Mouse (Mus musculus) gastrocnemius, postnatal 25 days (tissue): ENCODE measurements at regions not wholly inside any gene's neighbourhood (a gene's known extent, or its start where the extent isn't known, plus 50 kb on each side); places are given as distances from the start of the nearest gene placed in this dataset.

Source experiments
- DNase-seq: peaks from one replicate; pipeline ENCODE4 v3.0.0; 2022

DNA sequence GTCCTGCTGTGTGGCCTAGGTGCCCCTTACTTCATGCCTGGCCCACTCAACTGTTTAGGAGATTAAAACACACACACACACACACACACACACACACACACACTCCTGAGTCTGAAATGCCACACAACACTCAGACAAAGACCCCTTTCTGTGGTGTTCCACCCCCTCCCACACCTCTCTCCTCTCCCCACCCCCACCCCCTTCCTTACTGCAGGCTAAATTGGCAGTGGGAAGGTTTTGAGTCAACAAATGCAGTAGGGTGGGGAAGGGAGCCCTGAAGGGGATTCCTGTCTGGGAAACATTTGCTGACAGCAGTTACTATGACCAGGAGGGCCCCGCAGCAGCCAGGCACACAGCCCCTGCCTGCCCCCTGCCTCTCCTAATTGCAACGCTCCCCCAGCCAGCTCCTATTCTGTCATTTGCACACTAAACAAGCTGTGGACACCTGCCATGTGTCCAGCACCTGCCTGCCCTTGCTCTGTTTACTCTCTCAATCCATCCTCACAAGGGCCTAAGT lies 69.5 kb downstream of the Ephb3 start:
- DNase-seq: no peak

DNA sequence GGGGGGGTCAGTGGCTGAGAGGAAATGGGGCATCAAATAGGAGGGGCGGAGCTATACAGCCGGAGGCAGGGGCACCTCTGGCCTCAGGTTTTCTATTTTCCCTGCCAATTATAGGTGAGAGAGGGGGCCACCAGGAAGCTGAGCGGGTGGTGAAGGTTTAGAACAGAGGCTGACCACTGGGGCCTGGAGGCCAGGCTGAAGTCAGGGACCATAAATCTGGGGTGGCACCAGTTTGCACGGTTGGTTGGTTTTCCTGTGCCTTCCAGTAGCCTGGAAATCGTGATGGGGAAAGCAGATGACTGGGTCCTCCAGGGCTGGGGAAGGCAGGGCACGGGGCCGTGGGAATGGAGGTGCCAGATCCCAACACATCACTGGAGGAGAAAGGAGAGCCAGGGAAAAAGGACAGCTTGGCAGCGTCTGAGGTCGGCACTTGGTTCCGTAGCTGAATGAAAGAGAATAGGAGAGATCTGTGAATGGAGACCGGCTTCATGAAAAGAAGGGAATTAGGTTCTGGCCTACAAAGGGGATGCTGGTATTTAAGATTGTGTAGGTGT lies 73.3 kb downstream of the Ephb3 start:
- DNase-seq: no peak

DNA sequence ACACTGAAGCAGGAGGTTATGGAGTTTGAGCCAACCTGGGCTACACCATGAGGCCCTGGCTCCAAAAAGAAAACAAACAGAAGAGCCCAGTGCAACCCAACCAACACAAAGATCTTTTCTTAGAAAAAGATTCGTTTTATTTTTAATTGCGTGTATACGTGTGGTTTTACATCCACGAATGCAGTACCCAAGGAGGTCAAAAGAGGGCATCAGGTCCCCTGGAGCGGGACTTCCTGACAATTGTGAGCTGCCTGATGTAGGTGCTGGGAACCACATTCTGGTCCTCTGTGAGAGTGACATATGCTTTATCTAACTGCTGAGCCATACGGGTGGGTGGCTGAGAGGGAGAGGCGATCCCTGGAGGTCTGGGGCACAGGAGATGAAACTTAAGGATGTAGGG lies 73.8 kb downstream of the Ephb3 start:
- no peak for DNase-seq

DNA sequence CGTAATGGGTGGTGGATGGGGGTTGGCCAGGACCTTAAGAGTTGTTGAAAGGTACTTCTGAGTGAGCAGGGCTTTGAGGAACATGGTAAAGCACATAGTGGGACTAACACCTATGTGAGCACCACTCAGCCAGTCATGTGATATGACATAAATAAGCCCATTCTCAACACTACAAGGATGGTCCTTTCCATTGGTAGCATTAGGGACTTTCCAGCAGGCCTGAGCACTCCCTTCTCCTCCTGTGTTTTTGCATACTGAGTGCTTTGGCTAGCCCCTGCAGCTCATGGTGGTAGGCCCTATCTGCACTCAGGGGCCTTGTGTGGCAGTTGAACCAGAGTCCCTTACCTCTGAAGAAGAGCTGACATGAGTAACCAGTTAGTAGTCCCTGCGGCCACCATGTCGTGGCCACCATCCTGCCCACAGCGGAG lies 75.7 kb downstream of the Ephb3 start:
- no peak for DNase-seq

DNA sequence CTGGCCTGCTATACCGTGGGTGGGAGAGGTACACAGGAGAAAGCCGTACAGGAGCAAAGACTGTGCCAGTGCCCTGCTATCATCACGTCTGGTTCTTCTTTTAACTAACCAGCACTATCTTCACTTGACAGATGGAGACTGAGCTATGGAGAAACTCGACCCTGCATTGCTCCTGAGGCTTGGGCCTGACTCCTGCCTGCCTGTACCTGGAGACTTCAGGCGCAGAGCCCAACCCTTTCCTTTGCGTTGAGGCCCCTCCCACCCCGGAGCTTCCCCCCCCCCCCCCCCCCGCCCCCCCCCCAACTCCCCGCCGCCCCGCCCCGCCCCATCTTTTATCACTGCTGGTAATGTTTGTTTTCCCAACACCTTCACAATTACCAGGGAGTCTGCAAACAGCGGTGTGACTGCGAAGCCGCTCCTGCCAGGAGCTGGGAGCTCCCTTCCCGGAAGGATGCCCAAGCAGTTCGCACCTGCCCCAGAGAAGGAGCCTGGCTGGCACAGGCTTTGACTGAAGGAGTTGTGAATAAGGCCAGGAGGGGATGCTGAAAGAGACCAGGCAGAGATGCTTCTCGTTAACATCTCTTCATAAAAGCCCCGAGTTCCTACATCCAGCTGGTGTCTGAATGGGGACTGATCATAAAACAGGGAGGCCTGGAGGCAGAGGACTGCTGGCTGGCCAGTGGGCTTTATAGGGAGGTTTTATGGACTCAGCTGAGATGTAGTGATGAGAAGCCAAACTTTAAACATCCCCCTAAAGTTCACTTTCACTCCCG lies 77.6 kb downstream of the Ephb3 start:
- DNase-seq: no peak

DNA sequence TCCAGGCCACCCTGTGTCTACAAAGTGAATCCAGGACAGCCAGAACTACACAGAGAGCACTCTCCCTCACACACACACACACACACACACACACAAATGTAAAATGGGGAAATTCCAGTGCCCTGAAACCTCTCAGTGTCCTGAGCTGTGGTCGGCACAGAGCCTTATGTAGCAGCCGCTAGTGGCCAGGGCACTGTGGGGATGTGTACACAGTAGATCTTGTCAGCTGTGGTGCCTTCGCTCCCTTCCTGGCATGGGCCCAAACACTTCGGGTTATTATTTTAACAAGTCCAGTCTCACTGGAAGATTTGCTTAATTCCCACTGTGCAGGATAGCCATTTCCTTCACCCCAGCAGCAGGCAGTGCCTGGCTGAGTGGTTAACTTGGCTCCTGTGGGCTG lies 81.5 kb downstream of the Ephb3 start:
- no peak for DNase-seq

DNA sequence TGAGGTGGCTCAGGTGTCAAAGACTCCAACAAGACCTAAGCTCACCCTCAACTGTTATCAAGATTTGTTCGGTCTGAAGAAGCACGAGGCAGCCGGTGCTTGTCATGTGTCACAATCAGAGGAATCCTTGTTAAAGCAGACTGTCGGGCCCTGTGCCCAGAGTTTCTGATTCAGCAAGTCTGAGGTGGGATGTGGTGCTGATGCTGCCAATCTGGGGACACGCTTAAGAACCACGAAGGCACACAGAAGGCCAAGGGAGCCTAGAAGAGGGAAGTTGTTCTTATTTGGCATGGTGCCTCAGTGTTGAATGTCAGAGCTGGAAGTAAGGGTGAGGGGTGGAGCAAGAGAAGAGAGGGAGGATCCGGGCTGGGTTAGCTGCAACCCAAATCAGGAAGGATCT lies 85.0 kb downstream of the Ephb3 start:
- peak; percentile 37 for DNase-seq

DNA sequence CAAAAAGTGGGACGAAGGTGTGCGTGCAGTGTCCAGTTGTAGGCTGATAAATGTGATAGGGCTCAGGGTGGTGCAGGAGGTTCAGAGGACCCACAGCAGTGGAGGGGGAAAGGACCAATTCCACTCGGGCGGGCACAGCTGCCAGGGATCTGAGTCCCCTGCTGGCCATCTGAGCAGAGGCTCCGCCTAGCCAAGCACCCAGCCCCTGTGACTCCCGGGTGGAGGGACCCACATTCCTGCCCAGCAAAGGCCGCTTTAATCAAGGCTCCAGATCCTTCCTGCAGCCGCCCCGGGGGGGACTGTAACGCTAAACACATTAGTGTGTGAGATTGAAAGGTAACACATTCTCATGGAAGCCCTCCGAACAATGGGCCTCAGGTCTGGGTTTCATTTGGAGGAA lies 88.5 kb downstream of the Ephb3 start:
- DNase-seq: no peak

DNA sequence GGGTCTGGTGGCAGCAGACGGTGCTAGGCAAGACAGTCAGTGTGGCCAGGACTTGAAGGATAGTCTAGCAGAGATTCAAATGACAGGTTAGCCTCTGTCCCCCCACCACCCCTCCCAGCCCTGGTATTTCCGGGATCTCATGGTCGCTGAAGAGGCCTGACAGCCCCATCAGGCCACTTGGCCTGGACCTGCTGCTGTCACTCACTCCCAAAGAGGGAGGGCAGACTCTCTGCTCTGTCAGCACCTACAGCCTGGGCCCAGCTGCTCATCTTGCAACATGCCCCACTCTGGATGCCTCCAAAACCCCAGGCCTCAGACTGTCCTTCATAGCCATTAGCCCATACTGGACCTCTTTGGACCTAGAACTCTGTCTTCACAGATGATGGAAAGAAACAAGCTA lies 89.0 kb downstream of the Ephb3 start:
- DNase-seq: peak; percentile 75

DNA sequence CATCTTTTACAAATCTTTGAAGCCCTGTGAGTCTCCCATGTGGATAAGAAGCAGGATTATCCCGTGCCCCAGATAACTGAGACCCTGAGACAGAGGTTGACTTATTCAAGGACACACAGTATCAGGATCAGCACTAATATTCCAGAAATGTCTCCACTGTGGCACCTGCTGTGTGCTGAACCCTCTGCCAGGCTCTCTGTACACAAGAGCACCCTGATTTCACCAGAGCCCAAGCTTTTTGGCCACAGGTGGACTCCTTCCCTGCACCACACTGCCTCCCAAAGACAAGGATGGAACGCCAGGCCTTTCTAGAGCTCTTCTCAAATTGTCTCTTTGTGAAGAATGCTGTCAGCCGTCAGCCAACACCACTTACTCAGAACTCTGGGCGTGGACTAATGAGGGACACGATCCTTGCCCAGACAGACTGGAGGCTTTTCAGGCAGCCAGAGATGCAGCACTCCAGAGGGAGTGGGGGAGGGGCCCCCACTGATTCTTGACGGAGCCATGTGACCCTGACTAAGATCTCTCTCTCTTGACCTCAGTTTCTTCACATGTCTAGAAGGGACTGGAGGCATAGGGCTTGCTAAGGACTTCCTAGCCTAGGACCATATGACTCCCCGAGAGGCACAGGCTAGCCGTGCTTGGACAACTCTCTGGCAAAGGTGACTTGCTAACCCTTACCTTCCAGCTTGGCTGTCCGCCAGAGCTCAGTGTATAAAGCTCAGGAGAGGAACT lies 90.3 kb downstream of the Ephb3 start:
- peak; percentile 74 for DNase-seq

DNA sequence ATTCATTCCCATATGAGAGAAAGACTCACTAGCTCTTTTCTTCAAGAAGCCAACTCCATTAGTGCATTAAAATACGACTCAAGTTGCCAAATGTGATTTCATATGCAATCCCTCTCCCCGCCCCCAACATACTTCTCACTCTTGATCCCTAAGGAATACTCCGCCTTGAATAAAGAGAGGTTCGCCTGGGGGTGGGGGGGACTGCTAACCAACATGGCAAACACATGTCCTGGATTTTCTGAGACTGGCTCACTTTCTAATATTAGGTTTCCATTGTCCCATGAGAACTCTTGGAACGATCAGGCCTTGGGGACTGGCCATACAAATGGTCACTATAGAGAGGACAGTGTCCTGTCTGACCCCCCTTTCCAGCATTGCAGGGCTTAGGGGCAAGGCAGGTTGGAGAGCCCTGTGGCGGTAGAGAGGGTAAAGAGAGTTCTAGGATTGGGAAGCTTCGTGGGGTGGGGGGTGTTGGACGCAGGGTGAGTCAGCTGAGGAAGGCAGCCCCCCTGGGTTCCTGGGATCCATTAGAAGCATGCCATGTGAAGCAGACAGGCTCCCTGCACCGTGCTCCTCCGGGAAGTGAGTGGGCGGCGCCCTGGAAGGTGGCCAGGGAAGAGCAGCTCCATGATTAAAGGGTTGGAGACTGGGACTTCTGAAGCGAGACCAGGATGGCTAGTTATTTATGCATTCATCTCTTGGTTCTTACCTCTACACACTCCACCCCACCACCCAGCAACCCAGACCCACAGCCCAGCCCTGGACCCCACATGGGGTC lies 91.6 kb downstream of the Ephb3 start:
- DNase-seq: no peak

DNA sequence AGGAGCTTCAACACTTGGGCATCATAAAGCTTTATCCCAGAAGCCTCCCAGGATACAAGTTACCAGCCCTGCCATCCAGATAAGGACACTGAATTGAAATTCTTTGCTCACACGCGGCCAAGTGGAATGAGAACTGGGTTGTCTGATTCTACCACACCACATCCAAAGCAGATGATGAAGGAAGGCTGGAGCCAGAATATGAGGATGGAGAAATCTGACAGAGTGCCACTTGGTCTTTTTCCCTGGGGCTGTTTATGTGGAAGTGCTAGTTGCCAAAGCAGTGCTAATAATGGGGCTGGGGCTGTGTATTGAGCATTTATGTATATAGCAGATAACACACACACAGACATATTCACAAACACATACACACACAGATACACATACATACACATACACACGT lies 92.2 kb downstream of the Ephb3 start:
- no peak for DNase-seq

DNA sequence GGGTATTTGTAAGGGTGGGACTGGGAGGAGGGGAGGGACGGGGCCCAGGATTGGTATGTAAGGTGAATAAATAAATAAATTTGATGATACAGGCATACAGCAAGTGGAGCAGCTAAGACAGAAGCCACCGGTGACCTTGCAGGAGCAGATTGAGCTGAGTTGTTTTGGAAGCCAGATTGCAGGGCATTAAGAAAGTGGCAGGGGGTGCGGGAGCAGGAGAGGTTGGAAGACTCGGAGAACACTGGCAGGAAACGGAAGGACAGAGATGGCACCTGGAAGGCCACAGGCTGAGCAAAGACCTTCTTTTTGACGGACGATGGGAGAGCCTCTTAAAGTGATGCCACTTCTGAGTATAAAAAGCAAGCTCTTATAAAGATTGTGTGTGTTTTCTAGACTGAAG lies 94.3 kb downstream of the Ephb3 start:
- no peak for DNase-seq

DNA sequence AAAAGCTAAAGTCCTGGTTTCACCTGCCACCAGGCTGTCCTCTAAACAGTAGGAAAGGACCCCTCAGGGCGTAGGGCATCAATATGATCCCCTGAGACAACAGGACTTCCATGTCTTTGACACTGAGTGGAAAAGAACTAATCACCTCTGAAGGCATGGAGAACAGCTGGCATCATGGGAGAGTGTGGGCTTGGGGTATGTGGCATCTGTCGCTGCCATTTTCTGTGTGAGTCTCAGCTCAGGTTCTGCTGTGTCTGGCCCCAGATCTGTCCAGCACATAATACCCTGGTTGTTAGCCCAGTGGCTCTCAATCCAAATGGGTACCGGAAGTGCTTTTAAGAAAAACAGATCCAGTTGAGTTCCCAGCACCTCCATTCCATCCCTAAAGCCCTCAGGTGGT lies 101.3 kb downstream of the Ephb3 start:
- no peak for DNase-seq

DNA sequence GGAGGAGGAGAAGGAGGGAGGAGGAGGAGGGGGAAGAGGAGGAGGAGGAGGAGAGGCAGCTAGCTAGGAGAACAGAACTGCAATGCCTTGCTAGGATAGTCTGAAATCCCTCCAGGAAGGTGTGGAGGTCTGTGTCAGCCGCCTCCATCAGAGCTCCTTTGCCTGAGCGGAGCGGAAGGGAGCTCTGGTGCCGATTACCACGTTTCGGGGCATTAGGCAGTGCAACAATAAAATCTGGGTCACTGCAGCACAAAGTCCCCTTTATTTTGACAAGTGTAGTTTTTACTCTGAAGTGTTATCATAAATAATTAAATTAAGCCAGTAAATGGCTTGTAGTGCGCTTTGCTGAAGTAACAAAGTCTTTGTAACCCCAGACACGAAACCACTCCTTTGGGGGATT lies 104.0 kb downstream of the Ephb3 start:
- no peak for DNase-seq

DNA sequence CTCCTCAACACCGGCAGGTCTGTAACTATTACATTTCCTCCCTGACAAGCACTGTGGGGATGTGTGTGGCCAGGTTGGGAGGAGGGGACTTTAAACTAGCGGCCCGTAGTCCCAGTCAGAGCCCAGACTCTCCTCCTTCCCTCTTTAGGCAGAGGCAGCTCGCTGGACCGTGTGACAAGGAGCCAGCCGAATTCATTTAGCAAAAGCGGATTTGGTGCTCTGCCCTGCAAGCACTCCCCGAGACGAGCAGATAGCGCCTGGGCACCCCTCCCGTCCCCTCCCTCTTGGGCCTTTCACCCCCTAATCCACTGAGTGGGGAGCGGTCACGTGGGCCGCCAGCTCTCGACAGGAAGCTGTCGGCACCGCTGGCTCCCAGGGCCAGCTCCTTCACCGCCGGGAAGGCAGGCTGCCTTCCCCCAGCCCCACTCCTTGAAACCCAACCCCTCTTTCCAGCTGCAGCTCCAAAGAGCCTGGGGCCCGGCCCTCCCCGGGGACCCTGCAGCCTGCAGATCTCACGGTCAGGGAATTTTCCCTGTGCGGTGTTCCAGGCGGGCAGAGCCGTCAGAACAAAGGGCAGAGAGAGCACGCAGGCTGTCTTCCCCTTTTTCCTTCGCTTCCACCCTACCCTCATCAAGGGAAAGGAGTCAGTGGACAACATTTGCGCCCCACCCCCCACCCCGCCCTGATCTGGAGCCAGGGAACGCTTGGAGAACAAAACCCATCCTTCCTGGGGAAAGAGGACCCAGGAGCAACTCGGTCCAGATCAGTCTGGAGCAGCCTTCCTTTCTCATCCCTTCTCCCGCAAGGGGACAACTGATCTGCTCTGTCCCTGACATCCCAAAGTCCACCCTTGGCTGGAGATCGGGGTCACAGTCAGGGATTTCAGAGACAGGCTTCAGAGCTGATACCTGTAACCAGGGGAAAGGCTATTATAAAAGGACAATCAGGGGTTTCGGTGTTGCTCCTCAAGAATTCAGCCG lies 106.4 kb downstream of the Ephb3 start:
- DNase-seq: peak; percentile 83

DNA sequence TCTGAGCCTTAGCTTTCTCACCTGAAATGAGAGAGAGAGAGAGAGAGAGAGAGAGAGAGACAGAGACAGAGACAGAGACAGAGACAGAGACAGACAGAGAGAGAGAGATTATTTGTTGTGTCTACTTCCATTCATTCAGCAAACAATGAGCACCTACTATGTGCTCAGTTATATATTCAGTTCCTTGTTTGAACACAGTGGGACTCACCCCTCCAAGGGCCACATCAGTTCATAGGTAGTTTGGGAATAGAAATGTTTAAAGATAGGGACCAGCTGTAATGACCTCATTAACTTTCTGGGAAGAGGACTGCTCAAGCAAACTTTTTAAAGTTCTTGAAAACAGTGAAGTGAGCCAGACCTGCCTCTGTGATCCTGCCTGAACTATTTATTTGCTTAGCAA lies 107.2 kb downstream of the Ephb3 start:
- no peak for DNase-seq

DNA sequence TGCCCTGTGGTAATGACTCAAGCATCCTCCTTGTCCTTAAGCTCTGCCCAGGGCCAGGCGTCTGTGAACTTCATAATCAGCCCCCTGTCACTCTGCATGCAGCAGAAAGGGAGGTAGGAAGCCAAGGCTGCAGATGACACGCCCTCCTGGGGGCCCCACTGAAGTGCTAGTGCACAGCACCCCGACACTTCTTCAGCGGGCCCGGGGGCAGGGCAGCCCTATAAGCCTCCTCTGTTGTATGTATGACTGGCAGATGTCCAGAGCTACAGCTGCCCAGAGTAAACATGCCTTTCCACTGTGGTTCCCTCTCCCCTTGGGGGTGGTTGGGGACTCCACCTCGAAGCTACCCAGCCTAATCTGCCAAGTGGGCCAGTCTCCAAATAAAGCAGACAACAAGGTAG lies 107.2 kb upstream of the Vps8 start:
- no peak for DNase-seq

DNA sequence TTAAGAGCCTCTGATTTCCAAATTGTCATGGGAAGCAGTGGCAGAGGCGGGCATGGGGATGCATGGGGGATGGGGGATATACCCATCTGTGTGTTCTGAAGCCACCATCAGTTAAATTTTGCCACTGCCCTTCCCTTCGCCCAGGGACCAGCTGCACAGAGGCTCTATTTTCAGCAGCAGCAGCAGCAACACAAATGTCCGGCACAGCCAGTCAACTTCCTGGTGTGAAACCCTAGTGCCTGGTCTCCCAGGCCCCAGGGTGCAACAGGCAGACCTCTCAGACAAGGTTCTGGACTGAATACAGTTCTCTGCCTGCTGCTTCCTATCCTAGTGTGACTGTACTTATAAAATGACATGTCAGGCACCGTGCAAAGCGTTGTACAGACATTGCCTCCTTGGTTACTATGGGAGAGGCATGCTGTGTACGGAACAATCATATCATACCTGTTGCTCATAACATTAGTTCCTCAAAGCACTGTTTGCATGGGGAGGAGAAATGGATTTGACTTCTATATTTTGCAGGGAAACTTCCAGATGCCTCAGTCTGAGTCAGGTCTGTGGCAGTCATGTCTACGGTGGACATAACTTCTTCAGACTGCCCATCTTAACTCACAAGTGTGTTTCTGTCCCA lies 104.8 kb upstream of the Vps8 start:
- peak; percentile 36 for DNase-seq

DNA sequence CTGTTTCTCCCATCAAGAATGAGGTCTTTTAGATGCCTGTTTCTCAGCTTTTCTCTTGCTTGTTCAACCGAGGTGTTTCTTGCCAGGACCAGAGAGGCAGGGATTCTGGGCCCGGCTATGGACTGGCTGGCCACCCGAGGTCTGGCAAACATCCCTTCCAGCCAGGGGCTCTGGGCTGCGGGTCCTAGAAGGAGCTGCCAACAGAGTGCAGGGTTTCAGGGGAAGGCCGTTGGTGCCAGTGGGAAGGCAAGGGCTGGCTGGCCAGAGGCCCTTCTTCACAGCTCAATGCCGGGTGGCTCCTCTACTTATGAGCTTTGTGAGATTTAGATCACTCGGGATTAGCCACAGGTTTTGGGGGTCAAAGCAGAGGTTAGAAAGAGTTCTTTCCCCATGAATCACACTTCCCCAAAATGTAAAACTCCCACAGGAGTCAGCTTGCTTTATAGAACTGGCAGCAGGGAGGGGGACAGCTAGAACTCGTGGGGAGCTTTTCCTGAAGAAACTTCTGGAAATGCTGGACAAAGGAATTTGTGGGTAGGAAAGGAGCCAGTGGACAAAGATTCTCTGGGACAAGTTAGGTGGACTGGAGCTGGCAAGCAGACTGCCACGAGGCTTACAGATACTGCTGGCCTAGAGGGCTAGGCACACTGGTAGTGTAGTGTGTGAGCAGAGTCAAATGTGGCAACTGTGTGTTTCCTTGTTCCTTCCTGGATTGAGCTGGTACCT lies 104.1 kb upstream of the Vps8 start:
- DNase-seq: peak; percentile 73
